Mouse (Mus musculus): ENCODE results near the gene Shb. TPM values are rescaled to one million over a fixed set of nuclear protein-coding genes. Genes with fewer than 3 reads are reported as not detected.
"Not testable (repeated sequence)": the region's sequence is repeated elsewhere in the genome, so short reads cannot be mapped to it uniquely, and the experiment has no call there.

Shb gene
- total RNA-seq, 2 experiments from 2014 or later: 51.4 to 110 TPM

DNA sequence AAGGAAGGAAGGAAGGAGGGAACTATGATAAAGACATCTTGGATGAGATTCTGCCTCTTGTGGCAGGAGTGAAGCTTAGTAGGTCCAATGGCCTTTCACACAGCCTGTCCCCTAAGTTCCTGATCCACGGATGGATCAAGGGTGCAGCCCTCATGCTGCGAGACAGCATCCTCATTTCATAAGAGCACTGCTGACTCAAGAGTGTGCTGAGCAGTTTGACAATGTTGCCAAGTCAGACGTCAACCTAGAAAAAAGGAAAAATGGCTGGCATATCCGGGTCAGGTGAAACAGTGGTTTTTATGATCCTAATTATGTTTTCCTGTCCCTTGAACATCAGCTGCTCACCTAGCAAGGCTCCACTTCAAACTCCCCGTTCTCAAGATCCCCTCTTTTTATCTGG is 138.6 kb downstream of the Shb start:
- DNase-seq: no peak

DNA sequence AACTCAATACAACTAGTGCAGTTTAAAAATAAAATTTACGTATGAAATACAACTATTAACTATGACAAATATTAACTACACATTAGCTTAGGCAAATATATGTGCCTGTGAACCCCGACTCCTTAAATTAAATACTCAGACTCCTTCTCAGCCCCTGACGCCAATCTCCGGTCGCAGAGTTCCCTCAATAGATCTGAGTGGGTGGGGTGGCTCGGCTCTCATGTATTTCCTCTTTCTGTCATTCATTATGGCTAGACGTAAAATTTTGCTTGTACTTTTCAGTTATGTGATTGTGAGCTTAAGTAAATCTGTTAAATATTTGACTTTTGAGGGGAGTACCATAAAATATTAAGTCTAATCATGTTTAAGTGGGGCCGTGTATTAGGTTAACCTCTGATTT is 139.3 kb downstream of the Shb start:
- DNase-seq: no peak

DNA sequence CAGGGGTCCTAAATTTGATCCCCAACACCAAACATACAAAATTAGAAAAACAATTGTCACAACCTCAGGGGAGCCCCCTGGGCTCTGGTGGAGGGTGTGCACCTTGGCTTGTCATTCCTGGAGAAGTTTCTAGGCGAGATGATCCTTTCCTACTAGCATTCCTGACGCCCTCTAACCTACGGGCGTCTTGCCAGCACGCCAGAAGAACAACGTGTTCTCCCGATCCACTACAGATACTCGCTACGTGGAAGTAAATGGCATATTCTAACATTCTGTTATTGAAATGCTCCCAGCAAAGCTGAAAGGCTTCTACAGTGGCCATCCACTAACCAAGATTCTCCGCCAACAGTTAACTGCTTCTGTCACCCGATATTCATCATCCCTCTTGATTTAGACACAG is 139.7 kb downstream of the Shb start:
- no peak for DNase-seq

DNA sequence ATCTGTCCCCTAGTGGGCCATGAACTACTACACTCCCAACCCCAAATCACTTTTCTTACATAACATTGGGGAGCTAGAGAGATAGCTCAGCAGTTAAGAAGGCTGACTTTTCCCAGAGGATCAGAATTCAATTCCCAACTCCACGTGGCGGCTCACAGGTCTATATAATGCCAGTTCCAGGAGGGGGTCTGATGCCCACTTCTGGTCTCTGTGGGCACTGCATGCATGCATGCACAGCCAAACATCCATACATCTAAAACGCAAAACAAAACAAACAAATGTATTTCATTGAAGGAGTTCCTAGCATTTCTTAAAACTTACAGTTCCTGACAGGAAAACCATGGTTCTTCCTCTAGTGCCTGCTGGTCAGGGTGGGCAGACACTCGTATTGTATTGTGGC is 140.2 kb downstream of the Shb start:
- DNase-seq: no peak

DNA sequence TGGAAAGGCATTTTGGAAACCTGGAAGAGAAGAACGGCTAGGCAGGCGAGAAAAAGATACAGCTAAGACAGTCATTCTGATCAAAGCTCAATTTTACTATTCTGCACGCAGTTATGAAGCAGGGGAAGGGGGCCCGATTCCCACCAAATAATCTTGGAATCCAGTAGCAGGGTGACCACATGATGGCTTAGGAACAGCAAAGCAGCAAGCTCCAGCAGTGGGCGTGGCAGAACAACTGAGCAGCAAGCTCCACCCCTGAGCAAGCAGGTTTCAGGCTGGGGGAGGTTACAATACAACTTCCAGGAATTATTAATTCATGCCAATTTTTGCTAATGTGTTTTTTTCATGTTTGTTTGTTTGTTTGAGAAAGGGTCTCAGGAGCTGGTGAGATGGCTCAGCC is 145.0 kb downstream of the Shb start:
- DNase-seq: not testable (repeated sequence)

DNA sequence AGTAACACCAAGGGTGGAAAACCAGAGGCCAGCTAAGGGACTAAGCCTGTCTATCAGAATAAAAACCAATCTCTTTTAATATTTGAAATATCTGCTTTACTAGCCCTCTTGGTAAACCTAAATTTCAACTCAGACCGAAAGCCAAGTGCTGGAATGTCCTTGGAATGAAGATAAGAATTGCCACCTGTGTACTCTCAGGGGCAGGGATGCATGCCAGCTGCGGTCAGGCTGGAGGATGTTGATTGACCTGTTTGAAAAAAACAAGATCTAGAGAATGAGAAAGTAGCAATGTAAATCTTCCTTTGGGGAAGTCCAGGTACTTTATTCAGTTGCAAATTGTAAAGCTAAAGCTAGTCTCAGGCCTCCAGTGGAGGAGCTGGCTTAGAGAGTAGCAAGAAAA is 150.1 kb downstream of the Shb start:
- DNase-seq: not testable (repeated sequence)

DNA sequence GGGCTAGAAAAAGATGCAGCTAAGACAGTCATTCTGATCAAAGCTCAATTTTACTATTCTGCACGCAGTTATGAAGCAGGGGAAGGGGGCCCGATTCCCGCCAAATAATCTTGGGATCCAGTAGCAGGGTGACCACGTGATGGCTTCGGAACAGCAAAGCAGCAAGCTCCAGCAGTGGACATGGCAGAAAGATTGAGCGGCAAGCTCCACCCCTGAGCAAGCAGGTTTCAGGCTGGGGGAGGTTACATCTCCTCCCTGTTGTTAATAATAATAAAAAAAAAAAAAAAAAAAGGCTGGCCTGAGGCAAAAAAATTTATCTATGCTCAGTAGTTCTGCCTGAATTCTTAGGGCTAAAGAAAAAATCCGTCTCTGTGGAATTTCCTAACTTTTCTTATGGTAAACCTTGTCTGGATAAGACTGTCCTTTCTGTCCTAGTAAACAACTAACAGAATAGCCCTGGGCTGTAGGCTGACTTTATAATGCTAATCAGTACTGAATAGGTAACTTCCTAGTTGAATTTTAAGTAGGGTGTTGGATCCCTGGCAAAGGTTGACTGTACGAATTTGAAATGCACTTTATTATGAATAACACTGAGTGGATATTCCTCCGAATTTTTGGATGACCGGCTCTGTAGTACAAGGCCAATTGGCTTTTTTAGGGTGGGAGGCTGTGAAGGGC is 151.2 kb downstream of the Shb start:
- DNase-seq: not testable (repeated sequence)

DNA sequence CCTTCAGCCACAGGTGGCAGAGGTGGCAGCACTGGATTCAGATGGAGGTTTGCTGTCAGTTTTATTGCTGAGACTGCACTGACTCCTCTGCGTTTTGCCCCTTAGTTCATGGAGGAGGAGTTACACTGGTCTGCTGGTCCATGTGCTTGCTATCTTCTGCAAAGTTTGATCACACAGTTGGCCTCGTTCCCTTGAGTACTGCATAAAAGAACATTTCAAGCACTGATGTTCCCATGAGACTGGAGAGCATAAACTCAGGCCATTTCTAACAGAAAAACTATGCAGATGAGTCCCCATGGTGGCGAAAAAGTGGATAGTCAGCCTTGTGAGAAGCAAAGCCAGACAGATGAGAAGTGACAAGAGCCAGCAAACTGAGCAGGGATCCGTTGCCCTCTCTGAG is 155.7 kb downstream of the Shb start:
- DNase-seq: no peak

DNA sequence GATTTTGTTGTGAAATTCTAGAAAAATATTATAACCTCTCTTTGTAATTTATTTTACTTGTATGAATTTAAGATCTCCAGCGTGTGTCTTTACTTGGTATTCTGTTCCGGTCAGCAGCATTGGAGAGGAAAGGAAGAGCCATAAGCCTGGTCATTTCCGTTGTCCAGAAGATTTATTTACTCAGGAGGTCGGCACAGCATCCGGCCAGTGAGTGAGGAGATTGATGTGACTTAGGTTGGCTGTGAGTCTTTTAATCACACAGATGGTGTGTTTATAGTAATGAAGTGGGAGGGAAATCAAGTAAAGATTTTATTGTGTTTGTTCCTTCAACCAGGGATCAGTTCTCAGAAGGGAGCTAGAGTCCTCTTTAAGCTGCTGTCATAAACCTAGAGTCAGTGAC is 157.4 kb downstream of the Shb start:
- DNase-seq: no peak

Small RNA genes lying within 50 kb of the gene (microRNA-seq; reads per million reads assigned to microRNA genes)
- gene Gm22518 (not detected), gene Gm25692 (not detected)

Other genes with a start within 250 kb of the Shb start
- gene Trmt10b, start 235.3 kb downstream of the Shb start, total RNA-seq (2021): 10 to 100 TPM in 1 of 2 experiments, 1 to 10 TPM in 1; 9.8 to 12.4 TPM
- gene Dcaf10, start 190.4 kb downstream of the Shb start, total RNA-seq (2021): 10 to 100 TPM; 30.5 to 31.2 TPM
- gene Exosc3, start 189.7 kb downstream of the Shb start, total RNA-seq (2021): 10 to 100 TPM; 34.0 to 38.2 TPM
- 100 to 1,000 TPM; 268 to 422 TPM for gene Slc25a51, start 123.7 kb downstream of the Shb start, total RNA-seq (2021)